Mouse (Mus musculus): Measurements from ENCODE around the gene Vars. TPM values are rescaled to one million over a fixed set of nuclear protein-coding genes. Genes with fewer than 3 reads are reported as not detected.
"Not testable (repeated sequence)": the region's sequence is repeated elsewhere in the genome, so short reads cannot be mapped to it uniquely, and the experiment has no call there.

The Vars gene
- polyA plus RNA-seq, 1 experiment from 2014 or later, result 85.2 TPM

DNA sequence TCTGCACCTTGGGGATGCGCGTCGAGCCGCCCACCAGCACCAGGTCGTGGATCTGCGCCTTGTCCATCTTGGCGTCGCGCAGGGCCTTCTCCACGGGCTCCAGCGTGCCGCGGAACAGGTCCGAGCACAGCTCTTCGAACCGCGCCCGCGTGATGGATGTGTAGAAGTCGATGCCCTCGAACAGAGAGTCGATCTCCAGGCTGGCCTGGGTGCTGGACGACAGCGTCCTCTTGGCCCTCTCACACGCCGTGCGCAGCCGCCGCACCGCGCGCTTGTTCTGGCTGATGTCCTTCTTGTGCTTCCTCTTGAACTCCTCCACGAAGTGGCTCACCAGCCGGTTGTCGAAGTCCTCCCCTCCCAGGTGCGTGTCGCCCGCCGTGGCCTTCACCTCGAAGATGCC lies 42.8 kb upstream of the Vars start:
- ATAC-seq; H3K4me3 ChIP-seq (replicated peaks; ENCODE audit: low read length); H3K36me3 ChIP-seq (ENCODE audit: control insufficient read depth, insufficient read depth); H3K4me2 ChIP-seq (ENCODE audit: low read length); H3K9ac ChIP-seq (replicated peaks; ENCODE audit: low read depth, low read length); H3K9me3 ChIP-seq (ENCODE audit: control insufficient read depth, low read length); H3K27ac ChIP-seq (ENCODE audit: low read length); H3K27me3 ChIP-seq (replicated peaks; ENCODE audit: control insufficient read depth, insufficient read depth, low read length); H3K4me1 ChIP-seq (replicated peaks; ENCODE audit: control insufficient read depth, insufficient read depth, low read length): not testable (repeated sequence)
- WGBS, result 28% methylated on average over 28 of the region's 40 CpGs

DNA sequence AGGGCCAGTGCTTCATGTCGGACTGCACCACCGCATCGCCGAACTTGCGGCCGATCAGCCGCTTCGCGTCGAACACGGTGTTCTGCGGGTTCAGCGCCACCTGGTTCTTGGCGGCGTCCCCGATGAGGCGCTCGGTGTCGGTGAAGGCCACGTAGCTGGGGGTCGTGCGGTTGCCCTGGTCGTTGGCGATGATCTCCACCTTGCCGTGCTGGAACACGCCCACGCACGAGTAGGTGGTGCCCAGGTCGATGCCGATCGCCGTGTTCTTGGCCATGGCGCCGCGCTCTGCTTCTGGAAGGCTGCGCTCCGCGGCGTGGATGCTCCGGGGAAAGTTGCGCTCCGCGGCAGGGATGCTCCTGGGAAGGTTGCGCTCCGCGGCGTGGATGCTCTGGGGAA lies 42.1 kb upstream of the Vars start:
- H3K36me3 ChIP-seq (ENCODE audit: control insufficient read depth, insufficient read depth); H3K9ac ChIP-seq (replicated peaks; ENCODE audit: low read depth, low read length); ATAC-seq; H3K27ac ChIP-seq (ENCODE audit: low read length); H3K27me3 ChIP-seq (replicated peaks; ENCODE audit: control insufficient read depth, insufficient read depth, low read length); H3K9me3 ChIP-seq (ENCODE audit: control insufficient read depth, low read length); H3K4me1 ChIP-seq (replicated peaks; ENCODE audit: control insufficient read depth, insufficient read depth, low read length): not testable (repeated sequence)
- WGBS, result 0% methylated on average over 20 of the region's 47 CpGs
- Histone ChIP-seq H3K4me2 (ENCODE audit: low read length) (peak overlapping the region; percentile 69), H3K4me3 (replicated peaks; ENCODE audit: low read length) (peak overlapping the region; percentile 43)

DNA sequence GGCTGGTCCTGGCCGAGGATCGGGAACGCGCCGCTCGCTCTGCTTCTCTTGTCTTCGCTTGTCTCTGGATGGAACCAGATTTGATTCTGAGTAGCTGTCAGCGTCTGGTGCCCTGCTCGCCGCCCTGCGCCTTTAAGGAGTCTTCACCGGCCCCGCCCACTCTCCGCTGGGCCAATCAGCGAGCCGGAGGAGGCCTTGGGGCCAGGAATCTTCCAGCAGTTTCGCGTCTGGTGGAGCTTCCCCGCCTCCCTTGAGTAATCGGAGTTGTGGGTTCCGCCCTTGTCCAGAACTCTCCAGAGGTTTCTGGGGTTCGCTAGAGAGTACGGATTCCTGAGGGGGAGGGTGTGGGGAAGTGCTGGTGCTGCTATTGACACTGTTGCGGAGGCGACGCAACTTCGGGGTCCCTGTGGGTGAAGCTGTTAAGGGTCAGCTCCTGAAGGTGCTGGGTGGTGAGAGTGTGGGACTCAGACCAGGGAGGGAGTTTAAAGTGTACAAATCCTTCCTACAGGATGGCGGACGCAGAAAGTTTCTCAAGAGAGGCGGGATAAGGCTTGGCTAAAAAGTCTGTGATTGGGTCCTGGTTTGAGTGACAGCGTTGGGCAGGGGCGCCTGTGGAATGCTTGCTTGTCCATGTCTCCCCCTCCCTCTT lies 41.5 kb upstream of the Vars start, which contains the start of gene Hspa1b:
Hspa1b (minus strand) TSS at position 109 of the 649 bp plus-strand sequence.
- not testable (repeated sequence) for H3K36me3 ChIP-seq (ENCODE audit: control insufficient read depth, insufficient read depth); H3K27me3 ChIP-seq (replicated peaks; ENCODE audit: control insufficient read depth, insufficient read depth, low read length); H3K9me3 ChIP-seq (ENCODE audit: control insufficient read depth, low read length); H3K4me1 ChIP-seq (replicated peaks; ENCODE audit: control insufficient read depth, insufficient read depth, low read length)
- Histone ChIP-seq H3K9ac (replicated peaks; ENCODE audit: low read depth, low read length) (peak within 1 kb of the TSS; percentile 7; the same call in 1 of the 2 replicates), H3K4me3 (replicated peaks; ENCODE audit: low read length) (peak within 1 kb of the TSS; percentile 43), H3K4me2 (ENCODE audit: low read length) (peak within 1 kb of the TSS; percentile 69), H3K27ac (ENCODE audit: low read length) (peak within 1 kb of the TSS; percentile 60)
- WGBS, result under 1% methylated on average over 29 of the region's 32 CpGs
- ATAC-seq, result peak; percentile 96

DNA sequence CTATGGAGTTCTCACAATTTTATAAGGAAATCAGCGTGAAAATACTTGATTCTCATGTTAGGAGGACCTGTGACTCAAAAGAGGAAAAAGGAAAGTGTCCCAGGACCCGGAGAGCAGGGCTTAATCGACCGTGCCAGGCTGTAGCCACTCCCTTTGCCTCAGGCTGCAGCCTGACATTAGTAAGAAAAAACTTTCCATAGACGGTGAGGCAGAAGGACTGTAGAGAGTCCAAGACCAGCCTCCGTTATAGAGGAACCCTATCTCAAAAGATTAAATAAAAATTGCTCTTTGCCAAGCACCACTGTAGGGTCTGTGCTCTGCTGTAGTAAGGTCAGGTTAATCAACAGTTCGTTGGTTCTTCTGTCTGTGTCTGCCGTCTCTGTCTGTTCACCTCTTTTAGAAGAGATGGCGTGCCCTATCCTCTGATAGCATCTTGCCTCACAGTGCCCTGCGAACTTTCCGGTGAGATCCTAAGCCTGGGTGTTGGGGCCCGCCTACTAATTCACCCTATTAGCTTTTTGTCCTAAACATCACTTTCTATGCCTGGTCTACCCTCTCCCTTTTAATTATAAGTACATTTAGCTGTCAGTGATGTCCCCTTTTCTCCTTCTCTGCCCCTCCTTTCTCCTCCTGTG lies 40.8 kb upstream of the Vars start:
- no peaks in the 10 kb centered on the region for H3K36me3 ChIP-seq (ENCODE audit: control insufficient read depth, insufficient read depth)
- H3K27ac ChIP-seq (ENCODE audit: low read length), result no peak overlapping the region; the same call in 1 of the 2 replicates
- ATAC-seq, result no peak
- H3K9me3 ChIP-seq (ENCODE audit: control insufficient read depth, low read length), result no peaks in the 10 kb centered on the region
- peak overlapping the region; percentile 43 for H3K4me3 ChIP-seq (replicated peaks; ENCODE audit: low read length)
- no peak overlapping the region for H3K9ac ChIP-seq (replicated peaks; ENCODE audit: low read depth, low read length)
- H3K4me2 ChIP-seq (ENCODE audit: low read length), result peak overlapping the region; percentile 69
- H3K4me1 ChIP-seq (replicated peaks; ENCODE audit: control insufficient read depth, insufficient read depth, low read length), result peaks cover 7% of the 10 kb centered on the region
- WGBS, result 9% methylated on average over 12 of the region's 12 CpGs
- peaks cover 7% of the 10 kb centered on the region; the same call in 1 of the 2 replicates for H3K27me3 ChIP-seq (replicated peaks; ENCODE audit: control insufficient read depth, insufficient read depth, low read length)

DNA sequence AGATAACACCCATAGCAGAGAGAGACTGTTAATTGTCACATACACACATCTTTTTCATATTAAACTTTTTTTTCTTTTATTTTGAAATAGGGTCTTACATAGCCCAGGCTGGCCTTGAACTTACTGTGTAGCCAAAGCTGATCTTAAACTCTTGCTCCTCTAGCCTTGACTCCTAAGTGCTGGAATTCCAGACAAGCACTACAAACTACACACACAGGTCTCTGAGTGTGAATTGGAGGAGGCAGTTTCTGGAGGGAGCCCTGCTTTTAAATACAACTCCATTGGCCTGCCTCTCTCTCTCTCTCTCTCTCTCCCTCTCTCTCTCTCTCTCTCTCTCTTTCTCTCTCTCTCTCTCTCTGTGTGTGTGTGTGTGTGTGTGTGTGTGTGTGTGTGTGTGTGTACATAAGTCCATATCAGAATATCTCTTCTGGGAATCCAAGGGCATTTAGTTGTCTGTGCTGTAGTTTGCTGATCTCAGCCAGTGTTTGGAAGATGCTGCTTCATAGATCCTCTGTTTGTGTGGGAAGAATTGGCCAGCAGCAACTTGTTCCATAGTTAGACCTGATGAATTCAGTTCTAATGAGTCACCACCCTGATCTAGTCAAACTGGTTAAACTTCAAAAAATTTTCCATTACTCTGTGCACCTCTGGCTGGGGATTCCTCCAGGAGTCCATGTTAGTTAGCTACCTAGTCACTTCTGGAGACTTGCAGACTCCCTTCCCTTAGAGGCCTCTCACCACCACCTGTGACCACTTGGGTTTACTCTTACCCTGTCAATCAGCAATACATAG lies 39.9 kb upstream of the Vars start:
- H3K4me1 ChIP-seq (replicated peaks; ENCODE audit: control insufficient read depth, insufficient read depth, low read length), result peaks cover 7% of the 10 kb centered on the region
- no peaks in the 10 kb centered on the region for H3K36me3 ChIP-seq (ENCODE audit: control insufficient read depth, insufficient read depth)
- no peak overlapping the region for H3K27ac ChIP-seq (ENCODE audit: low read length)
- ATAC-seq, result no peak
- no peak overlapping the region for H3K4me3 ChIP-seq (replicated peaks; ENCODE audit: low read length)
- H3K4me2 ChIP-seq (ENCODE audit: low read length), result no peak overlapping the region
- no peak overlapping the region for H3K9ac ChIP-seq (replicated peaks; ENCODE audit: low read depth, low read length)
- H3K27me3 ChIP-seq (replicated peaks; ENCODE audit: control insufficient read depth, insufficient read depth, low read length), result peaks cover 7% of the 10 kb centered on the region; the same call in 1 of the 2 replicates
- no peaks in the 10 kb centered on the region for H3K9me3 ChIP-seq (ENCODE audit: control insufficient read depth, low read length)

DNA sequence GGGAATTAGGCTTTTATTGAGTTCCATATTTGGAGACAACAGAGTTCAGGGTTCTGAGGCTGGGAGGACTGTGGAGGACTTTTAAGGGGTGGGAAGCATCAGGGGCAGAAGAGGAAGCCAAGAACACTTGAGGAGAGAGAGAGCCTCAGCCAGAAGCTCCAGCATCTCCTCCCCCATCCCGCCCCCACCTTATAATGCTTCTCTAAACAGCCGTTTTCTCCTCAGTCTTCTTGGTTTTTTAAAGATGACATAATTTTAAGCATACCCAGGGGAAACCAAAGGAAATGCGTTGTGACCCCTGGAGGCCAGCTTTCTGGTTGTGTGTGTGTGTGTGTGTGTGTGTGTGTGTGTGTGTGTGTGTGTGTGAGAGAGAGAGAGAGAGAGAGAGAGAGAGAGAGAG lies 38.7 kb upstream of the Vars start:
- Histone ChIP-seq H3K36me3 (ENCODE audit: control insufficient read depth, insufficient read depth) (no peaks in the 10 kb centered on the region), H3K9me3 (ENCODE audit: control insufficient read depth, low read length) (no peaks in the 10 kb centered on the region), H3K27me3 (replicated peaks; ENCODE audit: control insufficient read depth, insufficient read depth, low read length) (peaks cover 5% of the 10 kb centered on the region; the same call in 1 of the 2 replicates), H3K4me1 (replicated peaks; ENCODE audit: control insufficient read depth, insufficient read depth, low read length) (peaks cover 7% of the 10 kb centered on the region), H3K27ac (ENCODE audit: low read length) (no peak overlapping the region), H3K9ac (replicated peaks; ENCODE audit: low read depth, low read length) (no peak overlapping the region), H3K4me2 (ENCODE audit: low read length) (no peak overlapping the region), H3K4me3 (replicated peaks; ENCODE audit: low read length) (no peak overlapping the region)
- no peak for ATAC-seq
- WGBS, result 34% methylated on average over 3 of the region's 3 CpGs

DNA sequence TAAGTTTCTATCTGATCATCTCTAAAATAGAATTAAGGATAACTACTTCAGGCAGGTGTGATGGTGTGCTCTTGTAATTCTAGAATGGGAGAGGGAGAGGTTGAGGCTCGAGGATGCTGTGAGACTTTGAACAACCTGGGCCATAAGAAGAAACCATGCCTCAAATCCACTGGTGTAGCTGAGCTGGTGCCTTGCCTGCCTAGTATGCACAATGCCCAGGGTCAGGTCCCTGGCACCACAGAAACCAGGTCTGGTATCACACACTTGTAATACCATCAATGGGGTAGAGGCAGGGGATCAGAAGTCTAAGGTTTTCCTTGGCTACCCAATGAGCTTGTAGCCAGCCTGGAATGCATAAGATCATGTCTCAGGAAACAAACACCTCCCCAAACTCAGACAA lies 37.9 kb upstream of the Vars start:
- Histone ChIP-seq H3K27ac (ENCODE audit: low read length) (no peak overlapping the region), H3K4me3 (replicated peaks; ENCODE audit: low read length) (no peak overlapping the region), H3K27me3 (replicated peaks; ENCODE audit: control insufficient read depth, insufficient read depth, low read length) (peaks cover 7% of the 10 kb centered on the region; the same call in 1 of the 2 replicates), H3K4me2 (ENCODE audit: low read length) (no peak overlapping the region), H3K4me1 (replicated peaks; ENCODE audit: control insufficient read depth, insufficient read depth, low read length) (peaks cover 7% of the 10 kb centered on the region), H3K9me3 (ENCODE audit: control insufficient read depth, low read length) (no peaks in the 10 kb centered on the region), H3K36me3 (ENCODE audit: control insufficient read depth, insufficient read depth) (no peaks in the 10 kb centered on the region), H3K9ac (replicated peaks; ENCODE audit: low read depth, low read length) (no peak overlapping the region)
- 48% methylated on average over 1 of the region's 1 CpGs for WGBS
- no peak for ATAC-seq

DNA sequence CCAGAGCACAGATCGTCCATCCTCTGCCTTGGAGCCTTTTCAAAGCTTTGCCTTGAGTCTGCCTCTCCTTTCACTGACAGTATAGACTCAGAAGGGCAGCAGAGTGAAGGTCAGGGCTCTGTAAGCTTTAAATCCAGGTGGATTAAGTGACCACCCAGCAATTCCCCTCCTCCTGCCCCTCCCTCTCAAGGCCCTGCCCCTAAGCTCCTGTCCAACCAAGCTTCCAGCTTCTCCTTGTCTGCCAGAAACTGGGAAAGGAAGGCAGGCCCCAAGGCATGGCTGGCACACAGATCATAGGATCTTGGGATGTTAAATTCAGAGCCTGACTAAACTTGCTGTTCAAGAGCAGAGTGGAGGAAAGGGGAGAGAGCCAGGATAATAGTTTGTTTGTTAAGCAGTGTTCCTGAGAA lies 36.1 kb upstream of the Vars start:
- Histone ChIP-seq H3K4me2 (ENCODE audit: low read length) (no peak overlapping the region), H3K9ac (replicated peaks; ENCODE audit: low read depth, low read length) (no peak overlapping the region), H3K4me3 (replicated peaks; ENCODE audit: low read length) (no peak overlapping the region), H3K36me3 (ENCODE audit: control insufficient read depth, insufficient read depth) (no peaks in the 10 kb centered on the region), H3K27ac (ENCODE audit: low read length) (no peak overlapping the region), H3K9me3 (ENCODE audit: control insufficient read depth, low read length) (no peaks in the 10 kb centered on the region), H3K27me3 (replicated peaks; ENCODE audit: control insufficient read depth, insufficient read depth, low read length) (peaks cover 23% of the 10 kb centered on the region), H3K4me1 (replicated peaks; ENCODE audit: control insufficient read depth, insufficient read depth, low read length) (peaks cover 3% of the 10 kb centered on the region)
- no peak for ATAC-seq
- WGBS, result 6% methylated on average over 1 of the region's 1 CpGs

DNA sequence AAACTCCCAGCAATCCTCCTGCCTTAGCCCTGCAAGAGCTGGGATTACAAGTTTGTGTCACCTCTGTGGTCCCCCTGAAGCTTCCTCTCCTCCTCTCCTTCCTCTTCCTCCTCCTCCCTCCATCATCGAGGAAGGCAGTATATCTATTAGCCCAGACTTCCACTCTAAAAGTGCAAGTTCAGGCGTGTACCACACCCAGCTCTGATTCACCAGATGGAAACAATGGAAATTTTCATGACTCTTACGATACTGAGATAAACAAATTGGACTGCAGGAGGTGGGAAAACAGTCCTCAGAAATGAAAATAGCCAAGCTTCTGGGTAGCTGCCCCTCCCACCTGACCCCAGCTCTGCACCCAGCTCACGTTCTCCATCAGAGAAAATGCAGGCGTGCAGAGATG lies 35.2 kb upstream of the Vars start:
- no peak overlapping the region for H3K4me2 ChIP-seq (ENCODE audit: low read length)
- WGBS, result 83% methylated on average over 5 of the region's 5 CpGs
- no peak overlapping the region for H3K9ac ChIP-seq (replicated peaks; ENCODE audit: low read depth, low read length)
- H3K9me3 ChIP-seq (ENCODE audit: control insufficient read depth, low read length), result no peaks in the 10 kb centered on the region
- peaks cover 20% of the 10 kb centered on the region for H3K27me3 ChIP-seq (replicated peaks; ENCODE audit: control insufficient read depth, insufficient read depth, low read length)
- ATAC-seq, result no peak
- no peaks in the 10 kb centered on the region for H3K36me3 ChIP-seq (ENCODE audit: control insufficient read depth, insufficient read depth)
- no peaks in the 10 kb centered on the region for H3K4me1 ChIP-seq (replicated peaks; ENCODE audit: control insufficient read depth, insufficient read depth, low read length)
- H3K27ac ChIP-seq (ENCODE audit: low read length), result no peak overlapping the region
- H3K4me3 ChIP-seq (replicated peaks; ENCODE audit: low read length), result no peak overlapping the region

Measured in forebrain, embryonic 16.5 days (tissue).